Mouse (Mus musculus): ENCODE data around the gene Btbd9.

GRCm38 (mm10) chr17:30468368-30468767 lies 107.9 kb downstream of the Btbd9 start:
- TF ChIP-seq POLR2A (IDR thresholded peaks at IDR 0.05; ENCODE audit: low read depth, low read length) = no peak
- no peak for TF ChIP-seq CTCF (IDR thresholded peaks at IDR 0.05; ENCODE audit: extremely low read depth, insufficient read depth, insufficient read length, insufficient replicate concordance)
